Mouse (Mus musculus) heart, postnatal 14 days (tissue): ENCODE results near the gene Elp1. TPM values are rescaled to one million over a fixed set of nuclear protein-coding genes. Genes with fewer than 3 reads are reported as not detected.

Experiments
- DNase-seq, 2 experiments: peaks; one replicate each; pipeline ENCODE4 v3.0.0; 2021 to 2022
- intact Hi-C: fragments of 180-260 bp; cut with DNase I; formaldehyde crosslinking; loops from one replicate; pipeline ENCODE4 v1.15.1; 2025
- long read RNA-seq, 2 experiments: library from polyadenylated mRNA; stranded (forward); transcript quantifications; one replicate each; pipeline ENCODE4 v2.0.0; 2021
- total RNA-seq, 2 experiments: library from RNA; stranded (reverse); gene quantifications; 2 replicates each; pipeline ENCODE4 v1.2.3; 2021

The Elp1 gene
- 10 to 100 TPM; 20.3 to 22.3 TPM for total RNA-seq
- long read RNA-seq, experiment 1, full-length matches to known transcripts, result 10 of 18 reads
- long read RNA-seq, experiment 1, partial matches to known transcripts, result 5 of 18 reads
- long read RNA-seq, experiment 1, other reads (novel, unspliced or antisense), result 3 of 18 reads
- long read RNA-seq, experiment 2, full-length matches to known transcripts, result 8 of 19 reads
- long read RNA-seq, experiment 2, partial matches to known transcripts, result 8 of 19 reads
- long read RNA-seq, experiment 2, other reads (novel, unspliced or antisense), result 3 of 19 reads

DNA sequence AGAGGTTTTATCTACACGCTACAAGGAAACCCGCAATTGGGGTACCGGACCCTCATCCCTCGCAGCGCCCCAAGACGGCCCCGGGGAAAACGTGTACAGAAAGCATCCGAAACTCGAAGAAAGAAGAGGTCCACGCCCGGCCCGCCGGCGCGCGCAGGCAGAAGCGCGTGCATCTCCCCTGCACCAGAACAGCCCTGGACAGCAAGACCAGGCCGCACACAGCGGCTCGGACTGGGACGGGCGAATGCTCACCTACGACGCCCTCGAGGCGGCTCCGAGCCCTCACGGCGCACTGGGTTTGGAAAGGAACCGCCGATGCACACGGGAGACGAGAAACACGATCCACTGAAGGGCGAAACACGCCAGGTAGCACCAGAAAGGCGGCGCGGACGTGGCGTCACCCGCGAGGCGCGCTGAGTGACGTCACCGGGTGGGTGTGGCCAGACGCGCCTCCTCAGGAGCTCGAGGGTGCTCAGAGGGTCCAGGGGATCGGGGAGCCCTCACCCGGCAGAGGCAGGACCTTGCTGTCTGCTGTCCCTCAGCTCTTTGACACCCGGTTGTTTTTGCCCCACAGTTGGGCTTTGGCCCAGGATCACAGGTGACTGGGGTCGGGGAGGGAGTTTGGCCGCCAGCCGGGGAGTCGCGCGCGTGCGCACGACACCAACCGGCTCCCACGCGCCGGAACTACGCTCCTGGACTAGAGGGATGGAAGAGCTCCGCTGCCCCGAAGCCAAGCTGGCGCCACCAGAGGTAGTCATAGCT, at the start of gene Elp1, which contains the start of gene Fam206a:
Elp1 (minus strand) TSS at position 425 of the 762 bp plus-strand sequence.
Fam206a (plus strand) TSS at position 439 of the 762 bp plus-strand sequence.
- DNase-seq, result peak; percentile 97 to 99
- intact Hi-C loops, result no loop called here

- intact Hi-C loops, result loop anchor here (5.0 kb wide), 1 partner anchor 47 kb away; no protein-coding TSS in a partner anchor
- DNase-seq, result peak; percentile 14 to 27
Observed at GRCm38 (mm10) chr4:56850724-56851123, 48.6 kb upstream of the Elp1 start.

DNA sequence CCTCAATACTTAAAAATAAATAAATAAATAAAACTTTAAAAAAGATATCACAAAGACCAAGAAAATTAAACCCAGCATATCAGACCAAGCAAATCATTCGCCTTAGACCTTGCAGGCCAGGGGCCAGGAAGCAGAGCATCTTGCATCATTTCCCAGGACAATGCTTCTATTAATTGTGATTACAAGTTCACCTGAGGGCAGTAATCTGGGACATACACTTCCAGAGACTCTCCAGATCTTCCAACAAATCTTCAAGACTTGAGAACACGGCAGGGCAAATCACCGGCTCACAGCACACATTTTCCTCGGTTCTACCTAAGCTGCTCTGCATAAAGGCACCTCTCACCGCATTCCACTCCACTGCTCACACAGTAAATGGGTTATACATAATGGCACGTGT, 45.9 kb upstream of the Elp1 start:
- no peak for DNase-seq
- intact Hi-C loops, result no loop called here

DNA sequence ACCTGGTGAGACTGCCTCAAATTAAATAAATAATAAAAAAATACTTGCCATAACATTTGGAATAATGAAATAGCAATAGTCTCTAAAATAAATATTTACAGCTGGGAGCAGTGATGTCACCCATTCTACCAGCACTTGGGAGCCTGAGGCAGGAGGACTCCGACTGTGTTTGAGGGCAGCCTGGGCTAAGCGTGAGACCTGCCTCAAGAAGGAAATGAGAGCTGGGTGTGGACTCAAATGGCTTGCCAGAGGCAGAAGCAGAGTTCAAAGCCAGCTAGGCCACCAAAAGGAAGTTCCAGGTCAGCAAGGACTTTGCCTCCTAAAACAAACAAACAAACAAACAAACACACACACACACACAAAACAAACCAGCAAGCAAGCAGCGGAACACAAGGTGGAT, 45.3 kb upstream of the Elp1 start:
- intact Hi-C loops, result no loop called here
- no peak for DNase-seq

DNA sequence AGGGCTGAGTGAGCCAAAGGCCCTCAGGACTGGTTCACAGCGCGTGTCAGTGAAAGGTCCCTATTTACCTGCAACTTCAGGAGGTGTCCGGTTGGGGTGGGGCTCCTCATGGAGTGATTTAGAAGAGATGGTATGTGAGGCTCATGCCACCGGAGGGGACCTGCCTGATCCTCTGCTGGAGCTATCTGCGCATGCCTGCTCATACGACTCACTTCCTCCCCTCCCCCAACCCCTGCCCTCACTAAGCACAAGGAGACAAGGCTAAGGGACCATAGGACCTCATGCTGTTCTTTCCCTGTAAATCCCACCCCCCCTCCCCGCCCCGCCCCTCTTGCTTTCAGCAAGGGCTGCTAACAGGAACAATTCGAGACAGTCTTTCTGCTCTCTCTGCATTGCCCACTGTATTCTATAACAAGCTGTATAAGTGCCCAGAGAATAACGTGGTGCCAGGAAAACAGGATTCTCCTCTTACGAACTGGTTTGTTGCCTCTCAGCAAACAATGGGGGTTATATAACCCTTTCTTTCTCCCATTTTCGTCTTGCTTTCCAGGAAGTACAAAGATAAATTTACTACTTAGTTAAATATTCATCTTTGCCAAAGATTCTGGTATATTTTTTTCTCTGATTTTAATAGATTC, 43.9 kb upstream of the Elp1 start:
- DNase-seq, result no peak
- intact Hi-C loops, result no loop called here

- DNase-seq, result no peak
- intact Hi-C loops, result no loop called here
Observed at GRCm38 (mm10) chr4:56844911-56845310, 42.8 kb upstream of the Elp1 start.

- intact Hi-C loops, result no loop called here
Observed at GRCm38 (mm10) chr4:56843963-56844362, 41.8 kb upstream of the Elp1 start.

DNA sequence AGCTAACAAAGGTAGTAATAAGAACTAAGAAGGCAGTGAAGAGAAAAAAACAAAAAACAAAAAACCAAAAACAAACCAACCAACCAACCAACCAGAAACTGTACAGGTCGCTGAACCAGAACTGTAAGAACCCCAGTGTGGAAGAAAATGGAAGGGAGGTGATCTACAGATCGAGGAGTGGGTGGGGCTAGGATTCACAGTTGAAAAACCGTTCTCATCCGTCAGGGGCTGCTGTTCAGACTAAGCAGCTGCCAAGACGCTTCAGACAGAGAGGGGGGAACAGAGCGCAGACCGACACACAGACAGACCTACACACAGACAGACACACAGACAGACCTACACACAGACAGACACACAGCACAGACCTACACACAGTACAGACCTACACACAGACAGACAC, 40.4 kb upstream of the Elp1 start:
- intact Hi-C loops, result no loop called here
- no peak for DNase-seq

More at GRCm38 (mm10) chr4:56843963-56844362, 41.8 kb upstream of the Elp1 start:
- no peak for DNase-seq

DNA sequence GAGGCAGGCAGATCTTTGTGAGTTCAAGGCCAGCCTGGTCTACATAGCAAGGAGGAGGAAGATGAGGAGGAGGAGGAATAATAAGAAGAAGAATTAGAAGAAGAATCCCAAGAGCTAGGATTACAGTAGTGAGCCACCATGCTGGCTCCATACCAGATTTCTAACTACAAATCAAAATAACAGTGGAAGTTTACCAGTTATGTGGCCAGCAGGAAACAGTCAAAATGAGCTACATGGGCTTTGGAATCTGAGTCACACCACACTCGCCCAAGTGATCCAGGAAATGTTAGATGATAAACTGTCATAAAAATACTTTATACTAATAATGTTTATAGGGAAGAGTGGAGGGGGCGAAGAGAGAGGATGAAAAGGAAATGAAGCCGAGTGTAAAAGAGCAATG, 38.2 kb upstream of the Elp1 start:
- intact Hi-C loops, result no loop called here
- DNase-seq, result no peak

- DNase-seq, result no peak
- intact Hi-C loops, result no loop called here
Observed at GRCm38 (mm10) chr4:56837661-56838060, 35.5 kb upstream of the Elp1 start.

DNA sequence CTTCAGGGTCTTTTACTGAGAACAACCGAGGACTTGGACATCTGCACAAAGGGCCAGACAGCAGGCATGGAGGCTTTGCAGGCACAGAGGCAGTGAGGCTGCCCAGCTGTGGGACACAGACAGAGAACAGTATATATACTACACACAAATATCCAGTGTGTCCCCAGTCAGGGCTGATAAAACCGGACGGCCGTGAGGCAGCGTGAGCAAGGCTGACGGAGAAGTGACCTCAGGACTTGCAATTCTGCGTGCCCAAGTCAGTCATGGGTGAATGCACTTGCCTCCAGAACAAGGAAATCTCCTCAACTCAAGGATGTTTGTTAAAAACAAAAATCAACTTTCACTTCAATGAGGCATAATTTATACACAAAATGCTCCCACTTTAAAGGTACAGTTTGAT, 29.9 kb upstream of the Elp1 start:
- intact Hi-C loops, result no loop called here
- no peak for DNase-seq

GRCm38 (mm10) chr4:56831013-56831609, 29.0 kb upstream of the Elp1 start:
- no peak for DNase-seq
- intact Hi-C loops, result no loop called here

GRCm38 (mm10) chr4:56829511-56829921, 27.4 kb upstream of the Elp1 start:
- peak; percentile 31 to 37 for DNase-seq

GRCm38 (mm10) chr4:56828932-56829331, 26.8 kb upstream of the Elp1 start:
- intact Hi-C loops, result no loop called here
- no peak for DNase-seq

More at GRCm38 (mm10) chr4:56829511-56829921, 27.4 kb upstream of the Elp1 start:
- intact Hi-C loops, result no loop called here

DNA sequence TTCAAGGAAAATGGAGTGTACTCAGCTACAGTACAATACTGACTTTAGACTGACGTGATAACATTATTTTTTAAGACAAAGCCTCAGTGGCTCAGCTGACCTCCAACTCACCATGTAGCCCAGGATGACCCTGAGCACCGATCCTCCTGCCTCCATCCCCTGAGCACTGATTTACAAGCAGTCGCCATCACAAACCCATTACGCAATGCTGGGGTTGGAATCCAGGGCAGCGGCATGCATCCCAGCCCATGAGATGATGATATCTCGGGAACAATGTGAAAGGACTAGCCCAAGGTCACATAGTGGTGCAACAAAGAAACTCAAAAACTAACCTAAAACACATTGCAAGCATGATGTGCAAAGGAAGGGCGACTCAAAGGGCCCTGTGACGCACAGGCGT, 22.1 kb upstream of the Elp1 start:
- DNase-seq, result no peak
- intact Hi-C loops, result no loop called here

DNA sequence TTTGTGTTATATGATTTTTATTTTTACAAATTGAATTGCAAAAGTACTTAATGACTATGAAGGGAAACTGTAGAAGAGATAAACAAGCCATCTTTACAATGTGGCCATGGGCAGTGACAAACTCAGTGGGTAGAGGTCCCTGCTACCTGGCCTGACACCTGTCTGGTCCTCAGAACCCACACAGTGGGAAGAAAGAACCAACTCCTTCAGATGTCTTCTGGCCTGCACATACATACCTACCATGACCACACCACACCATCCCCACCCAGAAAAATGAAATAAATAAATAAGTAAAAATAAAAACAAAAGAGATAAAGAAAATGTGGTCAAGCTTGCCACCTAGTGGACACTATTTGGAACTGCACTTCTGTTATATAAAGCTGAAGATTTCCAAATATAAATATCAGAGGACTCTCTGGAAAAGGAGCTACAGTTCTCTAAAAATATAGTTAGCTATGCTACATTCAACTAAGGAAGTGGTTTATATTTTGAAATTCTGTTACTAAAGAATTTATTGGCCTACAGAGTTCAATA, 18.0 kb upstream of the Elp1 start:
- peak in 1 of 2 experiments; percentile 10 for DNase-seq
- intact Hi-C loops, result no loop called here

- no peak for DNase-seq
- intact Hi-C loops, result no loop called here
Observed at GRCm38 (mm10) chr4:56815131-56815530, 13.0 kb upstream of the Elp1 start.

- intact Hi-C loops, result no loop called here
- no peak for DNase-seq
Observed at GRCm38 (mm10) chr4:56812096-56812495, 10.0 kb upstream of the Elp1 start.

- intact Hi-C loops, result no loop called here
- no peak for DNase-seq
Observed at GRCm38 (mm10) chr4:56811642-56812041, 9.5 kb upstream of the Elp1 start.

DNA sequence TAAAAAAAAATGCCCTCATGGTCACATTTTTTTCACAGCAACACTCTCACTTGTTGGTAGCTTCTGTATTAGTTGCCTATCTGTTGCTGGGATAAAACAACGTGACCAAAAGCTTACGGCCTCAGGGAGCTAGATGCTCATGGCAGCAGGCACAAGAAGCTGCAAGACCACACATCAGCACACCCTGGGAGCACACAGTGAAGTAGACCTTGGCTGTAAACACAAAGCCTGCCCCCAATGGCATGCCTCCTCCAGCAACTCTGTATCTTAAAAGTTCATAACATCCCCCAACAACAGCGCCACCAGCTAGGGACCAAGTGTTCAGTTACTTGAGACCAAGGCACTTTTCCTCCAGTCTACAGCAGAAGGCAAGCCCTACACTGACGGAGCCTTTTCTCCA, 6.9 kb upstream of the Elp1 start:
- DNase-seq, result no peak
- intact Hi-C loops, result no loop called here
